Mouse (Mus musculus) gastrocnemius, postnatal 14 days (tissue): ENCODE measurements around the gene Grcc10. TPM values are rescaled to one million over a fixed set of nuclear protein-coding genes. Genes with fewer than 3 reads are reported as not detected.

Source experiments
- DNase-seq: peaks from one replicate; pipeline ENCODE4 v3.0.0; 2021; ENCODE audit warnings: mixed read lengths
- intact Hi-C: fragments of 180-260 bp; cut with DNase I; formaldehyde crosslinking; loops from one replicate; pipeline ENCODE4 v1.15.1; 2025; ENCODE audit warnings: low total_unique reads
- long read RNA-seq, 2 experiments: library from polyadenylated mRNA; stranded (forward); transcript quantifications; one replicate each; pipeline ENCODE4 v2.0.0; 2021
- total RNA-seq, 2 experiments: library from RNA; stranded (reverse); gene quantifications; 2 replicates each; pipeline ENCODE4 v1.2.3; 2021

Gene Grcc10
- 100 to 1,000 TPM; 207 to 228 TPM for total RNA-seq
- long read RNA-seq, experiment 1, transcript Grcc10-201 (3 exons, 863 nt), result major isoform, 142 of 150 reads
- long read RNA-seq, experiment 1, partial matches to known transcripts, result 0 of 150 reads
- long read RNA-seq, experiment 1, other reads (novel, unspliced or antisense), result 7 of 150 reads
- long read RNA-seq, experiment 2, transcript Grcc10-203 (2 exons, 424 nt), result minor isoform, 5 of 143 reads
- long read RNA-seq, experiment 2, transcript Grcc10-201 (3 exons, 863 nt), result major isoform, 137 of 143 reads
- long read RNA-seq, experiment 2, partial matches to known transcripts, result 0 of 143 reads
- long read RNA-seq, experiment 2, other reads (novel, unspliced or antisense), result 1 of 143 reads

DNA sequence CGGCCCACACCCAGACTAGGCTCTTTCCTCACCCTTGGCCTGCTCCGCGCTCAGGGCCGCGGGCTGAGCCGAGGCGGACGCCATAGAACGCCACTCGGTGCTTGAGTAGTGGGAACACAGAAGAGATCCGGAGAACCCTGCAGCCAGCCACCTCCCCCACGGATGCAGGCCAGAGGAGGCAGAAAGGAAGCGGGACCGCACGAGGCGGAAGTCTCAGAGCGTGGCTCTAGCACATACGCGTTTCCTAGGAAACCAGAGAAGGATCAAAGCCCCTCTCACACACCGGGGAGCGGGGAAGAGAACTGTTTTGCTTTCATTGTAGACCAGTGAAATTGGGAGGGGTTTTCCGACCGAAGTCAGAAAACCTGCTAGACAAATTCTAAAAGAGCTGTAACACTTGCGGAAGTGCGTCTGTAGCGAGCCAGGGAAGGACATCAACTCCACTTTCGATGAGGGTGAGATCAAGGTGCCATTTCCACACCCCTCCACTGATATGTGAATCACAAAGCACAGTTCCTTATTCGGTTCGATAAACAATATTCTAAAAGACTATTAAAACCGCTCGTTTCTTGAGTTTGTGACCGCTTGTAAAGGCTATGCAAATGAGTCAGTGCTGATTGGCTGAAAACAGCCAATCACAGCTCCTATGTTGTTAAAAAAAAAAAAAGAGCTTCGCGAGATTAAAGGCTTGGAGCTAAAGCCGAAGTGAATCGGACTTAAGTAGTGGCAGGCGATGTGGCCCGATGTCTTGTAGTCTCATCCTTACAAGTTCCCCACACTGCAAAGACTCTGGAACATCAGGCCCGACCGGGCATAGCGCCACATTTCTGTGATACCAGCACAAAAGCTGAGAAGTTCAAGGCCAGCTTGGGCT is at the start of gene Grcc10:
Gene Grcc10, minus strand, starts transcription at position 487 of the 874 bp plus-strand sequence.
- DNase-seq, result peak; percentile 89
- intact Hi-C loops, result no loop called here

DNA sequence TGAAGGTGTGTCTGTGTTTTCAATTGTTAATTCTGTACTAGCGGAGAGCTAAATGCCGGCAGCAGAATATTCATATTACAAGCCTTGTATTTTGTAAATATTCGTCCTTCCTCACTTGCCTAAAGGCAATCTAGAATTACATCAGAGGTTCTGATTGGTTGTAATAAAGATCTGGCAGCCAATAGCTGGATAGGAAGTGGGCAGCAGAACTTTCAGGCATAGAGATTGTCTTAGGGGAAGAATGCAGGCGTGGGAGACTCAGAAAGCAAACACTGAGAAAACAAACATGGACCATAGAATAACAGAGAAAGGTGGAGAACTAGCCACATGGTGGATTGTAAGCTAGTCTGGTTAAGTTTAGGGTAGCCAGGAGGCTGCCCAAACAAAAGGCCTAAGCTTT is 48.9 kb upstream of the Grcc10 start:
- DNase-seq, result no peak
- intact Hi-C loops, result no loop called here

DNA sequence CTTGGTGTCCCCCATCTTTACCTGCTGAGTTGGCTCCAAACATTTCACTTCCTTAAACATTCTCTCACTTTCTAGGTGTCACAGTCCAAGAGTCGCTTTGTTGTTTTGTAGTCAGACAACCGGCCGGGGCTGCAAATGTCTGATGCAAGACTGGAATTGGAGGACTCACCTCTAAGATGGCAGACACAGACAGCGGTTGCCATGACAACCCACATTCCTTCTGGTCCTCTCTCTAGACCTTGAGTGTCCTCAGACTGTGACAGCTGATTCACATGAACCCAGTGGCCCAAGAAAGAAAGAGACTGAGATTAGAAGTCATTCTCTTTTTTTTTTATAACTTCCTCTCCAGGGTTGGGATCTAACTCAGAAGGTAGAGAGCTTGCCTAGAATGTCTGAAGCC is 48.3 kb upstream of the Grcc10 start:
- DNase-seq, result no peak
- intact Hi-C loops, result no loop called here

DNA sequence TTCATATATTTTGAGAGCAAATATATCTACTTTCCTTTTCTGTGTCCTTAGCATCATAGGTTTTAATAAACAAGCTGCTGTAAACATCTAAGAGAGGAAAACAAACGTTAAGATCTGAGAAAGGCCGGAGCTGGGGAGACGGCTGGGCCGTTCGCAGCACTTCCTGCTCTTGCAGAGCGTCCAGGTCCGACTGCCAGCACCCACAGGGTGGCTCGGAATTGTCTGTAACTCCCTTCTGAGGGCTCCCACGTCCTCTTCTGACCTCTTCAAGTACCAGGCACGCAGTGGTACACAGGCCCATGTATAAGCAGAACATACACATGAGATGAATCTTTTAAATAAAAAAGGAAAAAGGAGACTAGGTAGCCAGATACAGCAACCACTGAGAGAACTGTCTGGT is 46.5 kb upstream of the Grcc10 start:
- DNase-seq, result no peak
- intact Hi-C loops, result no loop called here

DNA sequence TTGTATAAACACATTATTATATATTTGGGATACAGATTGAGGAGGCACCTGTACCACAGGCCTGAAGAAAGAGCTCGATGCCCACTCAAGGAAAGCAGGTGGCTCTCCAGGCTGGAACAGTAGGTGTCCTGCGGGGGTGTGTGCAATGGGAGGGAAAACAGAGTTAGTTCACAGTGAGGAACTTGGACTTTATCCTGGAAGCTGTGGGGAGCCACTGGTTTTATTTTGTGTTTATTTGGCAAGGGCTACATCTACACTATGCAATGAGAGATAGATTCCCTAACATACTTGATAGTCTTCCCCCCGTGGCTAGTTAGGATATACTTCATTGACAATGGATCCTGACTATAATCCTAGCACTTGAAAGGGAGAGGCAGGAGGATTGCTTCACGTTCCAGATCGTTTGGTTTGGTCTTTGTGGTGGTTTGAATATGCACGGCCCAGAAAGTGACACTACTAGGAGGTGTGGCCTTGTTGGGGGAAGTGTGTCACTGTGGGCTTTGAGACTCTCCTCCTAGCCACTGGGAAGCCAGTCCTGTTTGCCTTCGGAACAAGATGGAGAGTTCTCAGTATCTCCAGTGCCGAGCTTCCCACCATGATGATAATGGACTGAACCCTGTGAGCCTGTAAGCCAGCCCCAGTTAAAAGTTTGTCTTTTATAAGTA is 45.7 kb upstream of the Grcc10 start:
- intact Hi-C loops, result no loop called here
- no peak for DNase-seq

DNA sequence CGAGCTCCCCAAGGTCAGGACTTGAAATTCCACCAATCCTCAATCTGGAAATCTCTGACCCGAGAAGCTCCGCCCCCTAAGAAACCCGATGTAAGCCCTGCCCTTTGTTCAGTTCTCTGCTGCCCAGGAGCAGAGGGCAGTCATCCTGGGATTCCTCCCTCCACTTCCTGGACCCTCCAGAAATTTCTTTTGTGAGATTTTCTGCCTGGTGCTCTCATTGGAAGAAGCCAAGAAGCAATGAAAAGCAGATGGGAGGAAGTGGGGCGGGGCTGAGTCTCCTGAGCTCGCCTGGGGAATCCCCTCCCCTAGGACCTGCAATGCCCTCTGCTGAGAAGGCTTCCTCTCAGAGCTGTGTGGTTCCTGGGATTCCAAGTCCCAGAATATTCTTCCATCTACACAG is 41.3 kb upstream of the Grcc10 start:
- intact Hi-C loops, result no loop called here
- peak; percentile 38 for DNase-seq

DNA sequence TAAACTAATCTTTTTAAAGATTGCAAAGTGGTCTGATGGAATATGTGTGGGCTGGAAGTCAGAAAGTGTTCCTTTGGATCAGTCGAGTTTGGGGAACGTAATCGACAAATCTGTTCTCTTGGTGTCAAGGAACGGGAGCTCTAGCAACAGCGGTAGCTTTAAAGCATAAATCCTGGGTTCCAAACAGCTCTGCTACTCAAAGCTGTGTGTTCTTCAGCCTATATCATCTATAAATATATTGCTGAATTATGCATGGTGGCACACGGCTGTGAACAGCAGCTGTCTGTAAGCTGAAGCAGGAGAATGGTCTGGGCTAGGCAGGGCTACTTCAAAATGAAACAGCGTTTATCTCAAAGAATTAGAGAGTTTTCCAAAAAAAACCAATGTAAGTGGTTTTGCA is 39.7 kb upstream of the Grcc10 start:
- intact Hi-C loops, result no loop called here
- DNase-seq, result no peak

DNA sequence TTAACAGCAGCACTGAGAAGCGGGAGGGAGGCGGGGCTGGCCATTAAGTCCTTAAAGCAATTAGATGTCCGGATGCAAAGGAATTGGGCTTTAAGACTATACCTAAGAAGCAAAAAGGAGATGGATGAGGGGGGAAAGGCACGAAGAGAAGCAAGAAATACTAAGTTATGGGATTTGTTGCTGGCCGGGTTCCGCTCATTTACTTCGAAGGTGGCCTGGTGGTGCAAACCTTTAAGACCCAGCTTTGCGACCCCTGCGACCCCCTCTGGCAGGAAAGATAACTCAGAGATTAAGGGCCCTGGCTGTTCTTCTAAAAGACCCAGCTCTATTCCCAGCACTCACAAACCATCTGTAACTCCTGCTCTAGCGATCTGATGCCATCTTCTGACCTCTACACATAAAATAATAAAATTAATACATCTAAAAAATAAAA is 38.8 kb upstream of the Grcc10 start:
- intact Hi-C loops, result no loop called here

DNA sequence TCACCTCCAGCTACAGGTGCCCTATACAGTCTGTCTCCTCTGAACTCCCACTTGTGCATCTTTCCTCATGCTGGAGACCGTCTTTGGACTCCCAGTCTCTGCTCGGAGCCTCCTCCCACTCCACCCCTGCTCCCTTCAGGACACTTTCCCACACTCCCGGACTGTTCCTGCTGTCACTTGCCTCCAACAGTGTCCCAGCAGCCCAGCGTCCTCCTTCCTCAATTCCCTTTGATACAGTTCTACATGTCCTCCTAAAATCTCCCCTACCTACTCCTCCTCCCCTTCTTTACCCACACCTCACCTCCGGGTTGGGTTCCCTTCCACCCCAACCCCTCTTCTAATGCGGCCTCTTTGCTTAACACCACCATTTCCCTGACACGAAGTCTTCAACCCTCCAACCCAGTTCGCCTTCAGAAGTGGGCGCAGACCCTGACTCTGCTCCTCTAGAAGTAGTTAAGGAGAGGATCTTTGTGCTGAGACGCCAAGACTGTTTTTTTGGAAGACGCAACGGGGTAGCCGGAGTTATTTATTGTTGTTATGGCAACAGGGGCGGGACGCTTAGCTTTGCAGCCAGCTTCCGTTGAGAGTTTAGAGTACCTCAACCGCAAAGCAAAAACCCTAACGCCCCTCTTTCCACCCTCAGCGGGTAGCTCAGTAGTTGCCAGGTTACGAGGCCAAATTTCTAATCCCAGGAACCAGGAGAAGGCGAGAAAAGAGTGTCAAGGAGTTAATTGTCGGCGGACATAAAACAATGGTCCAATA is 38.2 kb upstream of the Grcc10 start, which contains the start of gene Lrrc23:
Gene Lrrc23, minus strand, starts transcription at position 506 of the 762 bp plus-strand sequence.
- DNase-seq, result no peak
- intact Hi-C loops, result no loop called here

More for the DNA sequence above, 38.8 kb upstream of the Grcc10 start:
- DNase-seq, result no peak

DNA sequence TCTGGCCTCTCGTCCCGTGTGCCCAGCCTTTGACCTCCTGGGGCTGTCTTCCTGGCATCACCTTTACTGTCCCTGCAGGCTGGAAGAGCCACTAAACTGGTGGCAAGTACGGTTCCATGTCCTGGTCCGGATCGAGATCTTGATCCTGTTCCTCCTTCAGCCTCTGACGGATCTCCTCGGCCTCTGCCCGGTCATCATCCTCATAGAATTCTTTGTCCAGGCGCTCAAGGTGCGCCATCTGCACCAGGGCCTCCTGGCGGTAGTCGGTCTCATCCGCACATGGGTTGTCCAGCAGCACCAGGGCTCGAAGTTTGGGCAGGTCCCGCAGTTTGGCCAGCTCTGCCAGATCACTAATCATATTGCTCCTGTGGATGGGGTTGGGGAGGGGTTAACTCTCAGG is 29.3 kb upstream of the Grcc10 start:
- intact Hi-C loops, result no loop called here
- no peak for DNase-seq

DNA sequence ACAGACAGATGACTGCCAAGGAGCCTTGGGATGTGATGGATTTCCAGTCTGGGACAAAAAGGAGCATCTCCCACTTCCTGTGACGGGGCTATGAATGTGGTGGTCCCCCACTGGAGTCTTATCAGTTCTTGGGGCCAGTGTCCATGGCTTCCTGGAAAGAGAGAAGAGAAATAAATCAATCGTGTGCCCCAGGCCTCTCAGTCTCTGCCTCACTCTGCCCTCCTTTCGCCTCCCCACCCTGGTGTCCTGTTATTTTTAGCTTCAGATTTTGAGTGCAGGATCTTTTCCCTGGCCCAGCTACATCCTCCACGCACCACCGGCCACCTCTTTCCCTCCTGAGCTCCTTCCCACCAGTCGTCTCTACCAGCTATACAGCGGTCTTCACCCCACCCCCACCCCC is 28.8 kb upstream of the Grcc10 start:
- intact Hi-C loops, result no loop called here
- no peak for DNase-seq

DNA sequence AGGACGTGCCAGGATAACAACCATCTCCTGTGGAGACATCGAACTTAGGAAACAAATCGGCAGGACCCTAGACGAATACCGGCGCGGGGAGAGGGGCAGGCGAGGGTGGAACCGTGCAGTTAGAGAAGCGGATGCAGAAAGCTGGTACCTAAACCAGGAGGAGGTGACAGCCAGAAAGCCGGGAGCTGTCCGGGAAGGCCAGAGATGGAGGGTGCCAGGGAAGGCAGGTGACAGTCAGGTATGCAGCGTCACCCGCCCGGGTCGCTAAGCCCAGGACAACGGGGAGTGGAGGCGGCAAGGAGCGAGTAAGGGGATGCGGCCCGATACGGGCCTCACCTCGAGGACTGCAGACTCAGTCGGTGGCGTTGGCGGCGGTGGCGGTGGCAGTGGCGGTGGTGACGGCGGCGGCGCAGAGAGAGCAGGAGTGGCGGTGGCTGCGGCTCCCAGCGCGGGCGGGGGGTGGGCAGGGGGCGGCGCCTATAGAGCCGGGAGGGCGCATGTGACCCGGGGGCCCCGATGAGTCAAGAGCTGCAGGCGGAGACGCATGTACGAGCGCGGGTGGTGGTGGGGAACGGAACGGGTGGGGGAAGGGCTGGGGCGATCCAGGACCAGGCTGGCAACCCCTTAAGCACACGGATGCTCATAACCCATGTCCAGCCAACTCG is 28.1 kb upstream of the Grcc10 start, which contains the start of gene Eno2:
Gene Eno2, minus strand, starts transcription at position 573 of the 665 bp plus-strand sequence.
- intact Hi-C loops, result loop anchor here (10.0 kb wide), 1 partner anchor 194 kb away; the partner anchor contains the start of gene C1rb

DNA sequence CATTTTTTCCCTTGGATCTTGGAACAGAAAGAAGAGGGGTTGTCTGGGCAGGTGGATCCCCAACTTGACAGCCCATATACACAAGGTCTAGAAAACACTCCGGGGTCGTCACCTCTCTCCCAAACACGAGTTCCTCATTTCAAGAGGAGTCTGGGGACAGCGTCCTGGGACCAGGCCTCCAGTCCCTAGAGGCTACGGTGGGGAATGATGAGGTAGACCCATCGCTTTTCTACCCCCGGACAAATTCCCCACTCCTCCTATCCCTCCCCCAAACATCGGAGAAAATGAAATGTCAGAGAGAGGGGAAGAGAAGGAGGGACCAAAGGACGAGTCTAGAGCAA is 27.5 kb upstream of the Grcc10 start:
- DNase-seq, result no peak
- intact Hi-C loops, result loop anchor here (10.0 kb wide), 1 partner anchor 194 kb away; the partner anchor contains the start of gene C1rb

More for the DNA sequence above, 28.1 kb upstream of the Grcc10 start, which contains the start of gene Eno2:
- DNase-seq, result peak; percentile 63

DNA sequence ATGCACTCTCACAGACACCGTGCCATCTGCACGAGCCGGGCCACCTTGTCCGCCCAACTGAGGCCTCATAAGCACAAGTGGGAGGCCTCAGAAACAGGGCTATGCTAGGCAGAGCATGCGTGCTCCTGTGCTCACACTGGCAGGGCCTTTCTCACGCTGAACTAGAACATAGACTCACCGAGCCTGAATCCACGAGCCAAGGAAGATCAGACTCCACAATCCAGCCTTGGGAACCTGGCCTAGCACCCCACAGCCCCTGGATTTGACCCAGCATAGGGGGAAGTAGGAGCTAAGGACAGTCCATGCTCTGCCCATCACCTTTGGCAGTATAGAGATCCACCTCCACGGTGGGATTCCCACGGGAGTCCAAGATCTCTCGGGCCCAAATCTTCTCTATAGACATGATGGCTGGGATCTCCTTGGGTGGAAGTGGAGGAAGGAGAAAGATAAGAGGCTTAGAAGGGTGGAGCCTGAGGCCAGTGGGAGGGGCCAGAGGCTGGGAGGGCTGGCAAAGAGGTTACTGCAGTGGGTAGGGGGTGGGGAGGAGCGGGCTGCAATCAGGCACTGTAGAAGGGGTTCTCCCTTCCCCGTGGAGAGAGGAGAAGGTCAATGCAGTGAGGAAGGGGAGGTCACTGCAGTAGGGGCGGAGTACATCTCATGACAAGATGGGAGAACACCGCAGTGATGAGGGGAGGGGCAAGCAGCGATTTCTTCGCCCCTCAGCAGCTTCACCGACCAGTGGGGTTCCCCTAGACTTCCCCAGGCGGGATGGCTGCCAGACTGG is 26.9 kb upstream of the Grcc10 start:
- DNase-seq, result no peak
- intact Hi-C loops, result loop anchor here (10.0 kb wide), 1 partner anchor 193 kb away; the partner anchor contains the start of gene C1rb

DNA sequence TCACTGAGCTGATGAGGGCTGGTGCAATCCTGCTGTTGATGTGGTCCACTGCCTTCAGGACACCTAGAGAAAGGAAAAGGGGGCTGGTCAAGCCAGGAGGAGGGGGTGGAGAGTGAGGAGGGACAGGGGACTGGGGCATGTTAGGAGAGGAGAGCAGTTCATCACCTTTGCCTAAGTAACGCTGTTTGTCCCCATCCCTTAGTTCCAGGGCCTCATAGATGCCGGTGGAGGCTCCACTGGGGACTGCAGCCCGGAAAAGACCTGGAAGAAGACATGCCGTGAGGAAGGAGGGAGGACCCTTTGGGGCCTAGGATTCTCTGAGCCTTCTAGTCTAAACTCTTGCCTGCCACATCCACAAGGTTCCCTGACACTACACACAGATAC is 26.4 kb upstream of the Grcc10 start:
- intact Hi-C loops, result loop anchor here (10.0 kb wide), 1 partner anchor 193 kb away; the partner anchor contains the start of gene C1rb
- no peak for DNase-seq

DNA sequence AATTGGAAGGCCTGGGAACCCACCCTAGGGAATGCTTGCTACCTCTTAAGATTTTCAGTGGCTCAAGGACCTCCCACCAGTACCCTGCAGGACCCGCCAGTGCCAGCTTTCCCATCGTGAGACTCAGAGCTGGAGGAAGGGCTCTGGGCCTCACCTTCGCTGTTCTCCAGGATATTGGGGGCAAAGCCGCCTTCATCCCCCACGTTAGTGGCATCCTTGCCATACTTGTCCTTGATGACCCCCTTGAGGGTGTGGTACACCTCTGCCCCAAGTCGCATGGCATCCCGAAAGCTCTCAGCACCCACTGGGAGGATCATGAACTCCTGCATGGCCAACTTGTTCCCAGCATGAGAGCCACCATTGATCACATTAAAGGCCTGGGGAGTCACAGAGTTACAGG is 24.8 kb upstream of the Grcc10 start:
- intact Hi-C loops, result loop anchor here (10.0 kb wide), 1 partner anchor 191 kb away; the partner anchor contains the start of gene C1rb
- DNase-seq, result no peak

DNA sequence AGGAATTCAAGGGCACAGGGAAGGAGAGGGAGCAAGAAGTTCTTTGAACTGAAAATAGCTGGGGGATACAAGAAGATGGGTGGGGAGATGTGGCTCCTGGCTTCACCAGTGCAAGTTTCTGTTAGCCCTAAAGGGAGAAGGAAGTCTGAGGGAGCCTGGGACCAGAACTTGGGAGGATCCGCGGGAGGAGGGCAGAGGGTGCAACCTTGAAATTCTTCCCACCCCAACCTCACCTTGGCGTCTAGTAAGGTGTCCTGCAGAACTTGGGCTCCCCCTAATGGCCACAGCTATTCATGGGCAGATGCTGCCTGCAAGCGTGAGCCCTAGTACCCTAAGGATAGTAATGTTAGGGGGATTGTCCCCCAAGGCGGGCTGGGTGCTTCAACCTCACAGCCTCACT is 18.1 kb upstream of the Grcc10 start:
- intact Hi-C loops, result loop anchor here (2.0 kb wide), 1 partner anchor 118 kb away; no protein-coding TSS in a partner anchor

DNA sequence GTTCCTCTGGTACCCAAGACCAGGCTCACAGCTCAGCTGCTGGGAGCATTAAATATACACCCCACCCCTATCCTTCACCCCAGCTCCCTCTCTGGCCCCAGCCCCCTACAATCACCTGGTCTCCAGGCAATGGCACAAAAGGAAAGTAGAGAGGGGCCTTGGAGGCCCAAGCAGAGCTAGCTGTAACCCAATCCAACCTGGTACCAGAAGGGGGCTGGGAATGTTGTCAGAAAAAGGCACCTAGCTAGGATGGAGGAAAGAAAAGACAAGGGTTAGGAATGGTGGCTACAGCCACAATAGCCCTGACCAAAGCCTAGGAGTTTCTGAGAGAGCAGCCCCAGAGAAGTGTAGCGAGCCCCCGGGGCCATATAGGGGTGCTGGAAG is 17.7 kb upstream of the Grcc10 start:
- DNase-seq, result no peak
- intact Hi-C loops, result loop anchor here (2.0 kb wide), 1 partner anchor 118 kb away; no protein-coding TSS in a partner anchor

More for the DNA sequence above, 18.1 kb upstream of the Grcc10 start:
- DNase-seq, result peak; percentile 86
